Mouse (Mus musculus) hindbrain, embryonic 11.5 days (tissue): Measurements from ENCODE around the gene Guca2a. TPM values are rescaled to one million over a fixed set of nuclear protein-coding genes. Genes with fewer than 3 reads are reported as not detected.

ENCODE experiments used
- ATAC-seq: fragments of 200-750 bp; cut with Nextera tagmentation; 2 replicates; pipeline ENCODE4 v1.8.0; 2017; ENCODE audit warnings: mild to moderate bottlenecking, moderate TSS enrichment, moderate library complexity; ENCODE audit not compliant: low FRiP score
- DNase-seq: peaks from one replicate; pipeline ENCODE4 v3.0.0-alpha.2; 2015; ENCODE audit warnings: low spot score
- H3K27ac ChIP-seq: fragments of 300-500 bp; sonication (generic); 2 replicates; pipeline ENCODE4 v1.5.1; 2014; ENCODE audit warnings: mild to moderate bottlenecking, low read depth, low read length
- H3K27me3 ChIP-seq: fragments of 300-500 bp; sonication (generic); 2 replicates; pipeline ENCODE4 v1.6.1; 2014; ENCODE audit warnings: mild to moderate bottlenecking, low read length, moderate library complexity, mixed read lengths; ENCODE audit not compliant: control insufficient read depth, insufficient read depth
- H3K36me3 ChIP-seq: fragments of 300-500 bp; sonication (generic); 2 replicates; pipeline ENCODE4 v1.6.1; 2014; ENCODE audit warnings: mild to moderate bottlenecking, low read length, moderate library complexity, mixed read lengths; ENCODE audit not compliant: control insufficient read depth, insufficient read depth
- H3K4me1 ChIP-seq: fragments of 300-500 bp; sonication (generic); replicated peaks from 2 replicates; pipeline ENCODE4 v1.6.1; 2014; ENCODE audit warnings: low read length, mixed read lengths; ENCODE audit not compliant: control insufficient read depth, insufficient read depth
- H3K4me2 ChIP-seq: fragments of 300-500 bp; sonication (generic); replicated peaks from 2 replicates; pipeline ENCODE4 v1.6.1; 2014; ENCODE audit warnings: mild to moderate bottlenecking, low read depth, low read length
- H3K4me3 ChIP-seq: fragments of 300-500 bp; sonication (generic); 2 replicates; pipeline ENCODE4 v1.5.1; 2014; ENCODE audit warnings: low read depth, low read length
- H3K9ac ChIP-seq: fragments of 300-500 bp; sonication (generic); 2 replicates; pipeline ENCODE4 v1.6.1; 2014; ENCODE audit warnings: low read depth, low read length
- H3K9me3 ChIP-seq: fragments of 300-500 bp; sonication (generic); 2 replicates; pipeline ENCODE4 v1.6.1; 2016; ENCODE audit warnings: low read length; ENCODE audit not compliant: control insufficient read depth
- WGBS: fragments of 180-500 bp; shearing (Covaris S2); extraction: QIAGEN DNeasy Blood & Tissue Kit; methylation state at CpG from one replicate; pipeline ENCODE4 v1.1.7; 2014; 5-methylcytosine and 5-hydroxymethylcytosine counted together
- polyA plus RNA-seq: library from polyadenylated mRNA; unstranded; fragments of >200 nt; fragmentation: Nextera tagmentation; extraction: Ambion mirVana; gene quantifications from 2 replicates; pipeline ENCODE4 v1.2.1, GENCODE M21; 2014

Gene Guca2a
- polyA plus RNA-seq, 1 experiment from 2014 or later: not detected

- Histone ChIP-seq H3K27me3 (no peaks in the 10 kb centered on the region), H3K9me3 (no peaks in the 10 kb centered on the region)
Measured at GRCm38 (mm10) chr4:119660007-119660406, 22.5 kb downstream of the Guca2a start.

GRCm38 (mm10) chr4:119662151-119662550 is 24.6 kb downstream of the Guca2a start:
- Histone ChIP-seq H3K36me3 (no peaks in the 10 kb centered on the region), H3K27ac (no peak overlapping the region), H3K9me3 (no peaks in the 10 kb centered on the region), H3K4me1 (no peaks in the 10 kb centered on the region), H3K9ac (no peak overlapping the region), H3K4me2 (no peak overlapping the region), H3K4me3 (no peak overlapping the region), H3K27me3 (no peaks in the 10 kb centered on the region)
- no peak for DNase-seq
- WGBS: 77% methylated on average over 4 of the region's 4 CpGs
- ATAC-seq: no peak

More at GRCm38 (mm10) chr4:119660007-119660406, 22.5 kb downstream of the Guca2a start:
- H3K4me2 ChIP-seq: no peak overlapping the region
- H3K4me3 ChIP-seq: no peak overlapping the region
- H3K27ac ChIP-seq: no peak overlapping the region
- 89% methylated on average over 8 of the region's 8 CpGs for WGBS
- DNase-seq: no peak
- no peak for ATAC-seq
- no peaks in the 10 kb centered on the region for H3K36me3 ChIP-seq
- H3K9ac ChIP-seq: no peak overlapping the region
- no peaks in the 10 kb centered on the region for H3K4me1 ChIP-seq

- WGBS: 91% methylated on average over 7 of the region's 7 CpGs
- no peaks in the 10 kb centered on the region for H3K4me1 ChIP-seq
- no peak overlapping the region for H3K4me2 ChIP-seq
- ATAC-seq (no peak), DNase-seq (no peak)
- no peaks in the 10 kb centered on the region for H3K27me3 ChIP-seq
- H3K4me3 ChIP-seq: no peak overlapping the region
- H3K9ac ChIP-seq: no peak overlapping the region
- H3K36me3 ChIP-seq: no peaks in the 10 kb centered on the region
- no peaks in the 10 kb centered on the region for H3K9me3 ChIP-seq
- H3K27ac ChIP-seq: no peak overlapping the region
Measured at GRCm38 (mm10) chr4:119662976-119663375, 25.5 kb downstream of the Guca2a start.

GRCm38 (mm10) chr4:119663409-119664095 is 26.0 kb downstream of the Guca2a start:
- H3K36me3 ChIP-seq: no peaks in the 10 kb centered on the region
- no peaks in the 10 kb centered on the region for H3K9me3 ChIP-seq
- 93% methylated on average over 14 of the region's 14 CpGs for WGBS
- H3K4me3 ChIP-seq: no peak overlapping the region
- H3K4me1 ChIP-seq: no peaks in the 10 kb centered on the region
- no peak overlapping the region for H3K9ac ChIP-seq
- no peaks in the 10 kb centered on the region for H3K27me3 ChIP-seq
- DNase-seq (no peak), ATAC-seq (no peak)
- H3K4me2 ChIP-seq: no peak overlapping the region
- H3K27ac ChIP-seq: no peak overlapping the region

- Histone ChIP-seq H3K4me2 (no peak overlapping the region), H3K9me3 (no peaks in the 10 kb centered on the region), H3K4me1 (no peaks in the 10 kb centered on the region), H3K27me3 (no peaks in the 10 kb centered on the region), H3K36me3 (no peaks in the 10 kb centered on the region), H3K9ac (no peak overlapping the region), H3K27ac (no peak overlapping the region), H3K4me3 (no peak overlapping the region)
- DNase-seq (no peak), ATAC-seq (no peak)
- WGBS: 87% methylated on average over 2 of the region's 2 CpGs
Measured at GRCm38 (mm10) chr4:119665166-119665565, 27.7 kb downstream of the Guca2a start.

GRCm38 (mm10) chr4:119666116-119666515 is 28.6 kb downstream of the Guca2a start:
- Histone ChIP-seq H3K4me2 (no peak overlapping the region), H3K36me3 (no peaks in the 10 kb centered on the region), H3K9me3 (no peaks in the 10 kb centered on the region), H3K27me3 (no peaks in the 10 kb centered on the region), H3K4me3 (no peak overlapping the region), H3K9ac (no peak overlapping the region), H3K4me1 (no peaks in the 10 kb centered on the region), H3K27ac (no peak overlapping the region)
- no peak for DNase-seq
- ATAC-seq: no peak
- WGBS: 35% methylated on average over 8 of the region's 8 CpGs

GRCm38 (mm10) chr4:119667454-119667853 is 29.9 kb downstream of the Guca2a start:
- Histone ChIP-seq H3K27me3 (no peaks in the 10 kb centered on the region), H3K4me1 (no peaks in the 10 kb centered on the region), H3K4me3 (no peak overlapping the region), H3K9me3 (no peaks in the 10 kb centered on the region), H3K36me3 (no peaks in the 10 kb centered on the region), H3K27ac (no peak overlapping the region), H3K4me2 (no peak overlapping the region), H3K9ac (no peak overlapping the region)
- ATAC-seq: no peak; the same call in 1 of the 2 replicates
- DNase-seq: peak; percentile 67
- WGBS: 31% methylated on average over 5 of the region's 5 CpGs

GRCm38 (mm10) chr4:119668185-119668584 is 30.7 kb downstream of the Guca2a start:
- no peaks in the 10 kb centered on the region for H3K36me3 ChIP-seq
- H3K9me3 ChIP-seq: no peaks in the 10 kb centered on the region
- H3K27ac ChIP-seq: no peak overlapping the region
- 94% methylated on average over 3 of the region's 3 CpGs for WGBS
- H3K4me3 ChIP-seq: no peak overlapping the region
- DNase-seq (no peak), ATAC-seq (no peak)
- H3K4me2 ChIP-seq: no peak overlapping the region
- no peaks in the 10 kb centered on the region for H3K27me3 ChIP-seq
- H3K4me1 ChIP-seq: no peaks in the 10 kb centered on the region
- H3K9ac ChIP-seq: no peak overlapping the region

- Histone ChIP-seq H3K27me3 (no peaks in the 10 kb centered on the region), H3K4me1 (no peaks in the 10 kb centered on the region), H3K4me2 (no peak overlapping the region), H3K4me3 (no peak overlapping the region), H3K9ac (no peak overlapping the region), H3K27ac (no peak overlapping the region), H3K36me3 (no peaks in the 10 kb centered on the region), H3K9me3 (no peaks in the 10 kb centered on the region)
- 82% methylated on average over 4 of the region's 4 CpGs for WGBS
- DNase-seq: no peak
- ATAC-seq: no peak
Measured at GRCm38 (mm10) chr4:119668596-119668995, 31.1 kb downstream of the Guca2a start.
